Mouse (Mus musculus) yolk sac, embryonic 10.5 days (tissue): ENCODE data around the gene Olfr48.

ENCODE experiments used
- DNase-seq: peaks from one replicate; pipeline ENCODE4 v3.0.0-alpha.2; 2017; ENCODE audit warnings: low spot score

Olfr48 gene

DNA sequence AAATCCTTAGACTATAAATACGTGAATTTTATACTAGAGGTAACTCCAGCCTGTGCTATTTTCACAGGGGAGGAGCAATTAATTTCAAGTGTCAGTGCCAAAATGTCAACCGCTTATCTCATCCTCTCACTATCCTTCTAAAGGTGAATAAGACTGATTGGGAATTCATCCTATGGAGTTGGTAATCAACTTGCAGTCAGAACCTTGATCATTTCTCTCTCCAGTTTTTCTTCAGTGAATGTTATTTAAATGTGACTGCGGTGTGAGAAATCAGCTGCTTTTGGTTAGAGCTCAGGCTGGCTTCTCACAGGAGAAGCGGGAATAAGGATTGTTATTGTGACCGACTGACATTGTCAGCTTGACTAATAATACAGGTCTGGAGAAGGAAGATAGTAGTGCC lies at the start of gene Olfr48:
Gene Olfr48, minus strand, starts transcription at position 101 of the 400 bp plus-strand sequence.
- DNase-seq = no peak

DNA sequence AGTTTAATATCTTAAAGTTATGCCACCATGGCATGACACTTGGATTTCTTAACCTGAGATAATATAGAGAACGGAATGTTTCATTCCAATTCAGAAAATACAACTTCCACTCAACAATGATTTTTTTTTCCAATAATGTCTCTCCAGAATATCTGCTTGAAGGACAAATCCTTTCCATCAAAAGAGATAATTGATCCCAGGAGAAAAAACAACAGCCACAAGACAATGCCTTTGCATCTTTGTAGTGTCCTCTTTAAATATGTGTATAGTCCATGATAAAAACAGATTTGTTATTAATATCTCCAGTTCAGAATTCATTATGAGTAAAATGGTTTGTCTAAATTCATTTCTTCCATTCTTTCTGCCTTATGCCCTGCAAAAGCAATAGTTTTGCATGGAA lies 30.1 kb upstream of the Olfr48 start, which contains the start of gene Olfr1257:
Gene Olfr1257, plus strand, starts transcription at position 301 of the 400 bp plus-strand sequence.
- no peak for DNase-seq

DNA sequence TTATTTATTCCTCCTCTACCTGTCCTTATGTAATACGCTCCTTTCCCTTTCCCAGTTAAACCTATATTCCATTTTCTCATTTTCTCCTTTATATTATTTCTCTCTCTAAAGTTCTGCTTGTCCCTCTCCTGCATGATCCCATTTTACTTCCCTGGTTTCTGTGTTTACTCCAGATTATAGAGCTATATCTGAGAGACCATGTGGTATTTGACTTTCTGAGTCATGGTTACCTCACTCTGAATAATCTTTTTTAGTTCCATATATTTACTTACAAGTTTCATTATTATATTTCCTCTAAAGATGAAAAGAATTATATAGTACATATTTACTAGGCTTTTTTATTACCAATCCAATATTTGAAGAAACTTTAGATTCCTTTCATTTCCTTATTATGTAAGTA lies 1.2 kb upstream of the Olfr48 start:
- DNase-seq = no peak

DNA sequence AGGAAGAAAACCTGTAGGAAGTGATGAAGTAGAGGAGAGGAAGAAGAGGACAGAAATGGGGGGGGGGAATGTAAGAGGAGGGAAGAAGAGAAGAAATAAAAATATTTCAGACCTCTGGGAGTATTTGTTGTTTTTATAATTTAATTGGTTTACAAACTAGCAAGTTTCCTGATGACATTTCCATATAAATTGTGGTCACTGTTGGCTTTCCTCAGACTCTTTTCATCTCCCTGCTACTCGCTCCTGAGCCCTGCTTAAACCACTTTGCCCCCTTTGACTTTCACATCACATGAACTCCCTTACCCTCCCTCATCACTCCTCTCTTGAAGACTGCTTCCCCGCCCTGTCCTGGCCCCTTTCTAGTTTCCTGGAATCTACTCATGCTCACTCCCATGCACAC lies 6.5 kb downstream of the Olfr48 start, which contains the start of gene Olfr1256:
Gene Olfr1256, minus strand, starts transcription at position 101 of the 400 bp plus-strand sequence.
- no peak for DNase-seq

DNA sequence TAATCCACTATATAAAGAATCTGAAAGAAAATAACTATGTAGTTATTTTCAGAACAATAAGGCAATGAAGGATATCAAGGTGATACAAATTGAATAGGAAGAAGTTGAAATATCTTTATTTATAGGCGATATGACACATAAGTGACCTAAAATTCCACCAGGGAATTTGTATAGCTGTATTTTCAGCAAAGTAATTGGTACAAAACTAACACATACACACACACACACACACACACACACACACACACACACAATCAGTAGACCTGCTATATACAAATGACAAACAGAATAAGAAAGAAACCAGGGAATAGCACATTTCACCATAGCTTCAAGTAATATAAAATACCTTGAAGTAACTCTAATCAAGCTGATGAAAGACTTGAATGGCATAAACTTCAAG lies 27.8 kb downstream of the Olfr48 start:
- DNase-seq = no peak

DNA sequence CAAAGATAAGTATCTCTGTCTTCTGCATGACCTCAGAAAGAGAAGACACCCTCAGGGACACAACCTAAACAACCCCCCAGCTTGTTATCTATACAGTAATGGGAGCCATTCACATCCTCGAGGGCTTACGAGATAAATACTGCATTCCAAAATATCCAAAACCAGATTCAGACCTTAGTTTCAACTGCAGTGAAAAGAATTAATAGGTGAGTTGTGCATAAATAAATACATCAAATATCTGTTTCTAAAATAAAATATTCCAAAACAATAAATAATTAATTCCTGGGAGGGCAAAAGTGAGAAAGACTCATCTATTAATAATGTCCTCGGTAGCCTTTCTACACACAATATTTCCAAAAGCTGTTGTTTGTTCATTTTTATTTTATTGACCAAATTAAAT lies 36.3 kb downstream of the Olfr48 start, which contains the start of gene Olfr1255:
Gene Olfr1255, plus strand, starts transcription at position 301 of the 400 bp plus-strand sequence.
- no peak for DNase-seq

DNA sequence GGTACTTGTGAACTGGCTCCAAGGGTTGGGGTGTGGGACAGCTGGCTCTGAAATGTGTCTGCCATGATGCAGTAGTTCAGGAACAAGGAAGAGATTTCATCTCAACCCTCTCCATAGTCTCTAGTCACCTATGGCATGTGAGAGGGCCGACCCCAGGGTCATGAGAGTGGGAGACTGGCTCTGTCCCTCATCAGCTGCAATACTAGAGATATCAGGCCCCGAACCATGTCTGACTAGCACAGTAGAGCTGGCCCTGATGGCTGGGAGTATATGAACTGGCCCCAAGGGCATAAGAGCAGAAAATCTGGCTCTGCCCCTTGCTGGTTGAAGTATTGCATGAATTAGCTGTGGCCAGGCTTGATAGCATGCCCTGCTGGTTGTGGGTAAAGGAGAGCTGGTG lies 37.3 kb downstream of the Olfr48 start:
- no peak for DNase-seq

DNA sequence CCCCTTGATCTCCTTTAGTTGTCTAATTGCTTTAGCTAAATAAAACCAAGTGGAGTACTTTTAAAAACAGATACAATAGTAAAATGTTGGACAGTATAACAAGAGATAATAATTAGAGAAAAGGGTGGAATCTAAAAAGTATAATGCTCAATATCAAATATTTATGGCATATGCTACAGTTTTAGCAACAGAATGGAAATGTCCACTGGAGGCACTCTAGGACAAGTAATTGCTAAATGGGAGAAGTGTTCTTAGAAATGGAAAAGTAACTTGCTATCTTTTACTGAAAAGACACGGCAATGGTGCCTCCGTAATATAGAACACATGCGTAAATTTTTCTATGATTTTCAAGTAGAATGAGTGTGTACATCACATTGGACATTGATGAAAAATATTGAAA lies 48.4 kb downstream of the Olfr48 start:
- no peak for DNase-seq

DNA sequence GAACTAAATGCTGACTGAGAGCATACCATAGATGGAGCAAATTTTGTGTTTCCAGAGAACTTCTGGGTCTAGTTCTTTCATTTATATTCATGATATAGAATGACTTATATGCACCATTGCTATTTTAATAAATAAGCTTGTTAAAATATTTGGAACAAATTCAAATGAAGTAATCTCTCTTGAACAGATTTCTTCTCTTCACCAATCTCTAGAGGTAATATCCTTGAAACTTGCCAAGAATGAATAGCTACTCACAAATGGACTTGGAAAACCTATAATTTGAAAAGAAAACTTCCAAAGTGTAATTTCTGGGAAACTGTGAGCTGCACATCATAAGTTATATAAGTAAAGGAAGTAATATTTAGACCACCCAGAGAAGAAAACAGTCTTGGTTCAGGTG lies 54.5 kb downstream of the Olfr48 start, which contains the start of gene Olfr1254:
Gene Olfr1254, minus strand, starts transcription at position 101 of the 400 bp plus-strand sequence.
- DNase-seq = no peak
